Mouse (Mus musculus): ENCODE data around the gene Fiz1. TPM values are rescaled to one million over a fixed set of nuclear protein-coding genes. Genes with fewer than 3 reads are reported as not detected.

Gene Fiz1
- polyA plus RNA-seq, 1 experiment from 2014 or later: 67.0 TPM

DNA sequence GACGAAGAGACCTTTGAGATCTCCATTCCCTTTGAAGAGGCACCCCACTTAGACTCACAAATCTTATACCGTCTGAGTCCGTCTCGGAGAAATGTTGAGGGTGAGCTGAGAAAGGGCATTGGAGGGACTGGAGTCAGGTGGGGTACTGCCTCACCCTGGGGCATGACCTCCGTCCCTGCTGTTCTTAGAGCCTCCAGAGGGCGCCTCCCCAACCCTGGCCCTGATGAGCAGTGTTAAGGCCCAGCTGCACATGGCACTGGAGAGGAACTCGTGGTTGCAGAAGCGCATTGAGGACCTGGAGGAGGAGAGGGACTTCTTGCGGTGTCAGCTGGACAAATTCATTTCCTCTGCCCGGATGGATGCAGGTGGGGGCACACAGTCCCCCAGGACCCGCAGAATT lies 43.3 kb upstream of the Fiz1 start:
- no peaks in the 10 kb centered on the region for H3K36me3 ChIP-seq (ENCODE audit: control insufficient read depth, insufficient read depth, low read length)
- peaks cover 52% of the 10 kb centered on the region for H3K27me3 ChIP-seq (ENCODE audit: control insufficient read depth, insufficient read depth, low read length)
- WGBS: 29% methylated on average over 11 of the region's 11 CpGs
- ATAC-seq (replicated peaks; ENCODE audit: low FRiP score) (no peak), DNase-seq (ENCODE audit: low spot score) (no peak)
- H3K27ac ChIP-seq (ENCODE audit: low read depth, low read length): no peak overlapping the region
- no peak overlapping the region for H3K9ac ChIP-seq (ENCODE audit: low read length)
- peaks cover 24% of the 10 kb centered on the region for H3K4me1 ChIP-seq (replicated peaks; ENCODE audit: control insufficient read depth, insufficient read depth, low read length)
- H3K4me3 ChIP-seq (ENCODE audit: low read depth, low read length): no peak overlapping the region
- H3K4me2 ChIP-seq (ENCODE audit: low read depth, low read length, severe bottlenecking): no peak overlapping the region
- H3K9me3 ChIP-seq (ENCODE audit: control insufficient read depth, low read length): no peaks in the 10 kb centered on the region

DNA sequence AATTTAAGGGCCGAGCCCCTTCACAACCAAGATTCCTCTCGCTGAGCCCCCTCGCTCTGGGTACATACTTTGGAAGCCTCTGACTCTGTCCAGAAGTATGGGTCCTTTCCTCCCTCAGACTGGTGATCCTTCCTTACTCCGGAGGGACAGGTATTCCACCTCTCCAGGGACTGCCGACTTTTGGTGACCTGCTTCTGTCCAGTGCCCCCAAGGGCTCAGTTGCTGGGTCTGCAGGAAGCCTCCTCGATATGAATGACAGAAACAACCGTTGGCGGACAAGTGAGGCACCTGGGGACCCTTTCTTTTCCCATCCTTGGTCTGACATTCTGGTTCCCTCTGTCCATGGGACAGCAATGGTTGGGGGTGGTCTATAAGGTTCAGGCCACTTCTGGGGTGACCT lies 42.9 kb upstream of the Fiz1 start:
- no peak for ATAC-seq (replicated peaks; ENCODE audit: low FRiP score)
- peaks cover 29% of the 10 kb centered on the region for H3K4me1 ChIP-seq (replicated peaks; ENCODE audit: control insufficient read depth, insufficient read depth, low read length)
- no peaks in the 10 kb centered on the region for H3K9me3 ChIP-seq (ENCODE audit: control insufficient read depth, low read length)
- peaks cover 56% of the 10 kb centered on the region for H3K27me3 ChIP-seq (ENCODE audit: control insufficient read depth, insufficient read depth, low read length)
- H3K4me3 ChIP-seq (ENCODE audit: low read depth, low read length): peak overlapping the region; percentile 38; the same call in 1 of the 2 replicates
- no peaks in the 10 kb centered on the region for H3K36me3 ChIP-seq (ENCODE audit: control insufficient read depth, insufficient read depth, low read length)
- 34% methylated on average over 8 of the region's 8 CpGs for WGBS
- H3K4me2 ChIP-seq (ENCODE audit: low read depth, low read length, severe bottlenecking): peak overlapping the region; percentile 70; the same call in 1 of the 2 replicates
- no peak for DNase-seq (ENCODE audit: low spot score)
- no peak overlapping the region for H3K9ac ChIP-seq (ENCODE audit: low read length)
- H3K27ac ChIP-seq (ENCODE audit: low read depth, low read length): no peak overlapping the region

DNA sequence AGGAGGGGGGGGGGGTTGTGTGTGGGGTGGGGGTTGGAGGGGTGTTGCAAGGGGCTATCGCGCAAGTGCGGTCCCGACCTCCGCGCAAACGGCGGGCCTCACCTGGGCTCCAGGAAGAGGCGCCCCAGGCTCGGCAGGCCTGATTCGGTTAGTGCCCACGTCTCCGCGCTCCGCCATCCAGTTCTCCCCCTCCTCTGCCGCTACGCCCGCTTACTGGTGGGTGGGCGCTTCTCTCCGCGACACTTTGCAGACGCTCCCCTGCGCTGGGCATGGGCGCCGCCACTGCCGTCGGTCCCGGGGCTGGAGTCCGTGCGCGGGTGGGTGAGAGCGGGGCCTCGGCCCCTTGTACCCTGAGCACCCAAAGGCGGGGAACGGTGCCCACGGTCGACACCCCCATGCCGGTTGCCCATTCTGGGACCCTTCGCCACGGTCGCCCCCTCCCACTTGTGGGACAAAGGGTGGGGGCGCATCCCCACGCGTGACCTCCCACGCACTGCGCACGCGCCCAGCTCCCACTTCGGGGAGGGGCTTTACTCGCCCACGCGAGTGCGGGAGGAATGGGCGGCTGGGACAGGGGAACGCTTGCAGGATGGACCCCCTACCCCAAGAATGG lies 42.3 kb upstream of the Fiz1 start:
- DNase-seq (ENCODE audit: low spot score) (peak; percentile 69), ATAC-seq (replicated peaks; ENCODE audit: low FRiP score) (no peak)
- H3K36me3 ChIP-seq (ENCODE audit: control insufficient read depth, insufficient read depth, low read length): no peaks in the 10 kb centered on the region
- WGBS: 3% methylated on average over 54 of the region's 55 CpGs
- no peak overlapping the region for H3K27ac ChIP-seq (ENCODE audit: low read depth, low read length)
- peaks cover 33% of the 10 kb centered on the region for H3K4me1 ChIP-seq (replicated peaks; ENCODE audit: control insufficient read depth, insufficient read depth, low read length)
- peak overlapping the region; percentile 38 for H3K4me3 ChIP-seq (ENCODE audit: low read depth, low read length)
- peak overlapping the region; percentile 62 for H3K9ac ChIP-seq (ENCODE audit: low read length)
- peaks cover 59% of the 10 kb centered on the region for H3K27me3 ChIP-seq (ENCODE audit: control insufficient read depth, insufficient read depth, low read length)
- H3K9me3 ChIP-seq (ENCODE audit: control insufficient read depth, low read length): no peaks in the 10 kb centered on the region
- peak overlapping the region; percentile 70 for H3K4me2 ChIP-seq (ENCODE audit: low read depth, low read length, severe bottlenecking)

DNA sequence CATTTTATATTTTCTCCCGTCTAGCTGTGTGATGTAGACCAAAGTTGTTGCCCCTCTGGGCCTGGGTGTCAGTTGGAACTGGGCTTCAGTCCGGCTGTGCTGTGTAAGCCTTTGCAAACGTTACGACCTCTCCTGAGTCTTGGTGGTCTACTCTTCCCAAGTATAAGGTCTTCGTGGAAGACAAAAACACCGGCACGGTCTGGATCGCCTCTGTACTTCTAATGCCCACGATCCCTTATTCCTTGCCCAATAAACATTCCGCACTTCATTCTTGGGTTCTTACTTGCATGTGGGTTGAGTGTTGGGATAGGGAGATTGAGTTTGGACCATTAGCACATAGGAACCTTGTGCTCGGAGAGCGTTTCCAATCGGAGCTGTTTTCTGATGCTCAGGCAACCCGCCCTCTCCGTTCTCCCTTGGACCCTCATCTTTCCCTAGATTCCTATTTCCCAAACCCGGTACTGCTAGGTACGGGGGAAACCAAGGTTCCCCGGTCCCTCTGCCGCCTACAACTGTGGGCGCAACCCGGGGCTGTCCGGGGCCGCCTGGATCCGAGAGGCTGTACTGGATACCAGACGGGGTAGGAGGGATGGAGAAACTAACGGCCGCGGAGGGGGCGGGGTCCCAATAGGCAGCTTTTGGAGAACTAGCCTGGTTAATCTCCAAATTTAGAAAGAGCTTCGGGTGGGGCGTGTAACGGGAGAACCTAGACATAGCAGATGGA lies 39.1 kb upstream of the Fiz1 start:
- H3K27me3 ChIP-seq (ENCODE audit: control insufficient read depth, insufficient read depth, low read length): peaks cover 59% of the 10 kb centered on the region
- ATAC-seq (replicated peaks; ENCODE audit: low FRiP score) (no peak), DNase-seq (ENCODE audit: low spot score) (no peak)

DNA sequence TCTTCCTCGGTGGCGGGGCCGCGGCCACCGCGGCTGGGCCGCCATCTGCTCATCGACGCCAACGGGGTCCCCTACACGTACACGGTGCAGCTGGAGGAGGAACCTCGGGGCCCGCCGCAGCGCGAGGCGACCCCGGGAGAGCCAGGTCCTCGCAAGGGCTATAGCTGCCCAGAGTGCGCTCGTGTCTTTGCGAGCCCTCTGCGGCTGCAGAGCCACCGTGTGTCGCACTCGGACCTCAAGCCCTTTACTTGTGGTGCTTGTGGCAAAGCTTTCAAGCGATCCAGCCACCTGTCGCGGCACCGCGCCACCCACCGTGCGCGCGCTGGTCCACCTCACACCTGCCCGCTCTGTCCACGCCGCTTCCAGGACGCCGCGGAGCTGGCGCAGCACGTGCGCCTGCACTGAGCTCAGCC lies 38.4 kb upstream of the Fiz1 start:
- 2% methylated on average over 41 of the region's 45 CpGs for WGBS

More for the DNA sequence above, 39.1 kb upstream of the Fiz1 start:
- H3K4me3 ChIP-seq (ENCODE audit: low read depth, low read length): peak overlapping the region; percentile 77
- WGBS: 8% methylated on average over 32 of the region's 32 CpGs
- H3K4me2 ChIP-seq (ENCODE audit: low read depth, low read length, severe bottlenecking): peak overlapping the region; percentile 93
- peak overlapping the region; percentile 49 for H3K9ac ChIP-seq (ENCODE audit: low read length)
- no peak overlapping the region for H3K27ac ChIP-seq (ENCODE audit: low read depth, low read length)
- peaks cover 26% of the 10 kb centered on the region for H3K4me1 ChIP-seq (replicated peaks; ENCODE audit: control insufficient read depth, insufficient read depth, low read length)
- H3K9me3 ChIP-seq (ENCODE audit: control insufficient read depth, low read length): no peaks in the 10 kb centered on the region
- no peaks in the 10 kb centered on the region for H3K36me3 ChIP-seq (ENCODE audit: control insufficient read depth, insufficient read depth, low read length)

DNA sequence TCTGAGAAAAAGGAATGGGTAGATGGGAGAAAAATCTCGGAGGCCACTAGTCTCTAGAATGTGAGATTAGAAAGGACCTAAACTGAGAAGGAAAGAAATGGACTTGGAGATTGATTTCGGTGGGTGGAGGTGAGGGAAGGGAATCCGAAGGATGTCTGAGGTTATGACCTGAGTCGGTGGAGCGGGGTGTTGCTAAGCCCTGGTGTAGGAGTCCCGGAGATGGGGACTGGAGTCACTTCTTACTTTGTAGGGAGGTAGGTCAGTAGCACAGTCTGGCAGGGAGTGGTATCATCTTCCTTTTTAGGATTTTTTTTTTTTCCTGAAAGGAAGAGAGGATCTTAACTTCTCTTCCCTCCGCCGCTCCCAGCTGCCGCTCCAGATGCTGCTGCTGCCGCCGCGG lies 37.9 kb upstream of the Fiz1 start:
- Histone ChIP-seq H3K36me3 (ENCODE audit: control insufficient read depth, insufficient read depth, low read length) (no peaks in the 10 kb centered on the region), H3K27me3 (ENCODE audit: control insufficient read depth, insufficient read depth, low read length) (peaks cover 52% of the 10 kb centered on the region), H3K4me2 (ENCODE audit: low read depth, low read length, severe bottlenecking) (peak overlapping the region; percentile 93), H3K27ac (ENCODE audit: low read depth, low read length) (no peak overlapping the region), H3K9me3 (ENCODE audit: control insufficient read depth, low read length) (no peaks in the 10 kb centered on the region), H3K9ac (ENCODE audit: low read length) (peak overlapping the region; percentile 92), H3K4me1 (replicated peaks; ENCODE audit: control insufficient read depth, insufficient read depth, low read length) (peaks cover 26% of the 10 kb centered on the region), H3K4me3 (ENCODE audit: low read depth, low read length) (peak overlapping the region; percentile 77)
- WGBS: 5% methylated on average over 9 of the region's 12 CpGs
- DNase-seq (ENCODE audit: low spot score): no peak
- ATAC-seq (replicated peaks; ENCODE audit: low FRiP score): no peak

More for the DNA sequence above, 38.4 kb upstream of the Fiz1 start:
- Histone ChIP-seq H3K27me3 (ENCODE audit: control insufficient read depth, insufficient read depth, low read length) (peaks cover 54% of the 10 kb centered on the region), H3K9me3 (ENCODE audit: control insufficient read depth, low read length) (no peaks in the 10 kb centered on the region), H3K9ac (ENCODE audit: low read length) (peak overlapping the region; percentile 49), H3K36me3 (ENCODE audit: control insufficient read depth, insufficient read depth, low read length) (no peaks in the 10 kb centered on the region), H3K27ac (ENCODE audit: low read depth, low read length) (no peak overlapping the region), H3K4me1 (replicated peaks; ENCODE audit: control insufficient read depth, insufficient read depth, low read length) (peaks cover 26% of the 10 kb centered on the region), H3K4me3 (ENCODE audit: low read depth, low read length) (peak overlapping the region; percentile 77), H3K4me2 (ENCODE audit: low read depth, low read length, severe bottlenecking) (peak overlapping the region; percentile 93)
- ATAC-seq (replicated peaks; ENCODE audit: low FRiP score): no peak
- DNase-seq (ENCODE audit: low spot score): no peak

DNA sequence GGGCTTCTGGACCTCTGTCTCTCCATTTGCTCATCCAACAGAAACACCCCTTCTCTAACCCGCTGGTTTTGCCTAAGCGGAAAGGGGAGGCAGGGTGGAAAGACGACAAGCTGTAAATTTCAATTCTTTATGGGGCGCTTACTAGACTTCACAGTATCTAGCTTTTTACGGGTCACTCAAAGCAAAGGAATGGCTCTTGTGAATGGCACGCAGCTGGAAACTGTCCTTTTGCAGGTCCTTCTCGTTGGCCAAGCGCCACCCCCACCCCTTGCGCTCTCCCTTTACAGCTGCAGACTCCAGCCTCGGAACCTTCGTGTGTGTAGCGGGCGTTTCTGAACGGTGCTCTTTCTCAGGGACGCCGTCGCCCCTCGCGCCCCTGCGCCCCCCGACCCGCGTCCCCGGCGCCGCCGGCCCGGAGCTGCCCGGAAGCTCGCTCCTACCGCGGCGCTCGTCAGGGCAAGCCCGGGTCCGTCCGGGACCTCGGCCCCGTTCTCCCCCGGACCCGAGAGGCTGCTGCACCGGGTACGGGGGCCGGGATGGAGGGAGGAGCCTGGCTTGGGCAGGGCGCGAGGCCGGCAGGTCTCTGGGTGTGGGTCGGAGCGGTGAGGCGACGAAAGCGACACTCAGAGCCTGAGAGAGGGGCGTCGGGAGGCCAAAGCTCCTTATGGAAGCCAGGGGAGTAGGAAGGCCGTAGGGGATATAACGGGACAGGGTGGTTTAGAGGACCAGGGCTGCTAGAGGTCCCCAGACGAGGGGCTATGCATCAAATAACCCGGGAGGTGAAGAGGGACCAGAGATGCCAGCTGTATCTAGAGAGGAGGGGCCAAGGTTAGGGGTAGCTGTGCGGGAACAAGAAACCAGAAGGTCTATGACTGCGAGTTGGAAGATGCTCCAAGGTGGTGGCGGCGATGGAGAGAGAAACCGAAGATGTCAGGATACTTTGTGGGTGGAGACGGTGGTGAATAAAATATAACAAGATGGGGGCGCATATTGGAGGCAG lies 37.0 kb upstream of the Fiz1 start, which contains the start of gene Zfp580:
Gene Zfp580 (plus strand): TSS at position 346 of the 1,000 bp plus-strand sequence.
- peak within 1 kb of the TSS; percentile 53 for H3K27ac ChIP-seq (ENCODE audit: low read depth, low read length)
- H3K9me3 ChIP-seq (ENCODE audit: control insufficient read depth, low read length): no peaks in the 10 kb centered on the region
- H3K4me1 ChIP-seq (replicated peaks; ENCODE audit: control insufficient read depth, insufficient read depth, low read length): peaks cover 20% of the 10 kb centered on the region
- H3K9ac ChIP-seq (ENCODE audit: low read length): peak within 1 kb of the TSS; percentile 92
- H3K4me3 ChIP-seq (ENCODE audit: low read depth, low read length): peak within 1 kb of the TSS; percentile 77
- 2% methylated on average over 65 of the region's 65 CpGs for WGBS
- H3K27me3 ChIP-seq (ENCODE audit: control insufficient read depth, insufficient read depth, low read length): peaks cover 43% of the 10 kb centered on the region
- peak within 1 kb of the TSS; percentile 93 for H3K4me2 ChIP-seq (ENCODE audit: low read depth, low read length, severe bottlenecking)
- no peaks in the 10 kb centered on the region for H3K36me3 ChIP-seq (ENCODE audit: control insufficient read depth, insufficient read depth, low read length)
- peak; percentile 84 for ATAC-seq (replicated peaks; ENCODE audit: low FRiP score)
- DNase-seq (ENCODE audit: low spot score): peak; percentile 92

DNA sequence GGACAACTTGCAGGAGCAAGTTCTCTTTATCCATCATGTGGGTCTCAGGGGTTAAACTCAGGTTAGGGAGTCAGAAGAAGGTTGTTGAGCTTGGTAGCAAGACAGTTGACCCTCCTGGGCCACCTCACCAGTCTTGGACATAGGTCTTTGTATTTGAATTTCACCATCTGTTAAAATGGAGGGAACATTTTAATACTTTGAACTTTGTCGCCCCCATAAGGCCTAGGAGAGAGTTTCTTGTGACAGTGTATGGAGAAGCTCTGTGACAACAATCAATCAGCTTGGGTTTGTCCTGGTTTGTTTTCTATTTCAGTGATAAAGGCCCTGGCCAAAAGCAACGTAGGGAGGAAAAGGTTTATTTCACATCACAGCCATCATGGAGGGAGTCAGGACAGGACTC lies 32.8 kb upstream of the Fiz1 start:
- Histone ChIP-seq H3K4me2 (ENCODE audit: low read depth, low read length, severe bottlenecking) (no peak overlapping the region), H3K27me3 (ENCODE audit: control insufficient read depth, insufficient read depth, low read length) (peaks cover 3% of the 10 kb centered on the region; the same call in 1 of the 2 replicates), H3K36me3 (ENCODE audit: control insufficient read depth, insufficient read depth, low read length) (no peaks in the 10 kb centered on the region), H3K9me3 (ENCODE audit: control insufficient read depth, low read length) (no peaks in the 10 kb centered on the region), H3K9ac (ENCODE audit: low read length) (no peak overlapping the region), H3K4me1 (replicated peaks; ENCODE audit: control insufficient read depth, insufficient read depth, low read length) (peaks cover 4% of the 10 kb centered on the region), H3K4me3 (ENCODE audit: low read depth, low read length) (no peak overlapping the region), H3K27ac (ENCODE audit: low read depth, low read length) (no peak overlapping the region)
- no peak for ATAC-seq (replicated peaks; ENCODE audit: low FRiP score)
- 41% methylated on average over 2 of the region's 2 CpGs for WGBS
- no peak for DNase-seq (ENCODE audit: low spot score)
